Mouse (Mus musculus) brain, embryonic 14.5 days (tissue): Measurements from ENCODE around the gene Sh3rf1. TPM values are rescaled to one million over a fixed set of nuclear protein-coding genes. Genes with fewer than 3 reads are reported as not detected.

Experiments
- DNase-seq: peaks from one replicate; pipeline ENCODE4 v3.0.0-alpha.2; 2011; ENCODE audit warnings: low read depth
- CTCF ChIP-seq: fragments of 200-500 bp; IDR thresholded peaks from 2 replicates; pipeline ENCODE4 v1.5.1; 2012; ENCODE audit warnings: inconsistent platforms, mild to moderate bottlenecking, moderate library complexity, borderline replicate concordance; ENCODE audit not compliant: insufficient read depth, insufficient read length; ENCODE audit errors: extremely low read depth
- POLR2A ChIP-seq: fragments of 200-500 bp; IDR thresholded peaks from 2 replicates; pipeline ENCODE4 v1.6.1; 2012; ENCODE audit warnings: mild to moderate bottlenecking, inconsistent platforms, borderline replicate concordance; ENCODE audit not compliant: poor library complexity, insufficient read depth, insufficient read length, severe bottlenecking; ENCODE audit errors: extremely low read depth
- polyA plus RNA-seq: library from polyadenylated mRNA; depleted of rRNA; stranded (reverse); fragments of >200 nt; gene quantifications from 2 replicates; pipeline ENCODE4 v1.2.3, GENCODE M21; 2012; rRNA removed

Gene Sh3rf1
- polyA plus RNA-seq, 1 experiment = 33.3 TPM

DNA sequence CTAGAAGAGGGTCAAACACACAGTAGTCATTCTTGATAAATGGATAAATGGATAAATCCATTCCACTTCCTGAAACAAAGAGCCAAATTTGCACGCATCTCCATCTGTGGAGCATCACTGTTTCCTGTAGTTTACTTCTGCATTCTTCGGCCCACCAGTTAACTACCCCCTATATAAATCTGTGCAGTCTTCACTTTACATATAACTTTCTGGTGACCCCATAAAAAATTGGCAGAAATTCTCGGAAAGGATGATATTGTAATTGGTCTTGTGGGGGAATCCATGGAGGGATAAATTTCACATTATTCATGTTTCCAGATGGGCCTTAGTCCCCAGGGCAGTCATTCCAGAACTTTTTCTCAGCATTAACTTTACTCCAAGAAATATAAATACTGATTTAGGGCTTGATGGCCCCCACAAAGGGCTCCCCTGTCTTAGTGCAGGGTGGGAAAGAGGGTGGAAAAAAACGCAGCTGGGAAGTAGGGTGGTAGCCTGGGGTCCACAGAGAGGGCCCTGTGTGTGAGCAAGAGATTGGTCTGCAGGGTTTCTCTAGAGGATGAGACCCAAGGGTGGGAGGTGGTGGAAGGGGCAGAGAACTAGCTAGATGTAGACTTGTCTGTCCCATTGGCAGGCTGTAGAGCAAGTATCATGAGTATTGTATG is 205.3 kb downstream of the Sh3rf1 start:
- TF ChIP-seq CTCF (no peak), POLR2A (no peak)
- no peak for DNase-seq

GRCm38 (mm10) chr8:61435481-61435880 is 211.8 kb downstream of the Sh3rf1 start:
- no peak for DNase-seq
- TF ChIP-seq POLR2A (no peak), CTCF (no peak)

DNA sequence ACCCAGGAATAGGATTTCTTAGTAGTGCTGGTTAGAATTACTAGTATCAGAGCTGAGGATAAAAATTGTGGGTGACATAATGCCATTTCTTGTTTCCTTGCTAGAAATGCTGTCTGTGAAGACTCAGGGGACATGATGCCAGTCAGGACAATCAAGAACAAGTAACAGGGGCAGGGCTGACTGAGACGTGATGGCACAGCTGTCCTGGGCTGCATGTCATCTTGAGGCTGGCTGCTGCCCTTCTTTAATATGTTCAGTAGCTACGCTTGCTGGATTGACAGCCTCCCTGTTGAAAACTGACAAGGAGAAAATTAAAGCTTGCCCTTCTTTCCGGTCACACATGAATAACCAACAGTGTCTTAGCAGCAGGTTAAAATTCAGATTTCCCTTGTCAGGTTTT is 212.5 kb downstream of the Sh3rf1 start:
- DNase-seq = no peak
- TF ChIP-seq POLR2A (no peak), CTCF (no peak)

GRCm38 (mm10) chr8:61436586-61437304 is 213.1 kb downstream of the Sh3rf1 start:
- TF ChIP-seq POLR2A (no peak), CTCF (no peak)
- DNase-seq = no peak

DNA sequence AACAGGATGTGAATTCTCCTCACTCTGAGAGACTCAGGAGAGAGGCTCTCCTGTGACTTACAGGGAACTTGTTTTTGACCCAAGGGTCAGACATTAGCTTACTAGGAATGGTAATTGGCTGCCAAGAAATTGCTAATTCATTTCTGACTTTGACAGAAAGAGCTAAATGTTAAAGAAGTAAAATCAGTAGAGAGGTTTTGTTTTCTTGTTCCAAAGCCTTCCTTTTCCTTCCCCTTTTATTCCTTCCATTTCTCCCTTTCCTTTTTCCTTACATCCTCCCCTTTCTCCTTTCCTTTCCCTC is 213.6 kb downstream of the Sh3rf1 start:
- no peak for DNase-seq
- no peak for TF ChIP-seq POLR2A
- no peak for TF ChIP-seq CTCF

GRCm38 (mm10) chr8:61442988-61443387 is 219.3 kb downstream of the Sh3rf1 start:
- DNase-seq = peak; percentile 40
- TF ChIP-seq CTCF (no peak), POLR2A (no peak)

- DNase-seq = peak; percentile 57
- TF ChIP-seq CTCF (no peak), POLR2A (no peak)
Observed at GRCm38 (mm10) chr8:61444358-61444757, 220.7 kb downstream of the Sh3rf1 start.

Other genes with a start within 250 kb of the Sh3rf1 start
- gene Clcn3, start 240.6 kb upstream of the Sh3rf1 start, polyA plus RNA-seq = 35.8 and 47.3 TPM in 2 replicates
- 10.9 and 14.8 TPM in 2 replicates for gene Nek1, start 230.7 kb upstream of the Sh3rf1 start, polyA plus RNA-seq